Mouse (Mus musculus) liver, embryonic 14.5 days (tissue): ENCODE data around the gene Dcaf4.

Source experiments
- CTCF ChIP-seq: IDR thresholded peaks from 2 replicates; pipeline ENCODE4 v1.5.1; 2016; ENCODE audit warnings: antibody characterized with exemption, low read depth, control low read depth
- EP300 ChIP-seq: IDR thresholded peaks from 2 replicates; pipeline ENCODE4 v1.6.1; 2016; ENCODE audit warnings: antibody characterized with exemption, low read depth

DNA sequence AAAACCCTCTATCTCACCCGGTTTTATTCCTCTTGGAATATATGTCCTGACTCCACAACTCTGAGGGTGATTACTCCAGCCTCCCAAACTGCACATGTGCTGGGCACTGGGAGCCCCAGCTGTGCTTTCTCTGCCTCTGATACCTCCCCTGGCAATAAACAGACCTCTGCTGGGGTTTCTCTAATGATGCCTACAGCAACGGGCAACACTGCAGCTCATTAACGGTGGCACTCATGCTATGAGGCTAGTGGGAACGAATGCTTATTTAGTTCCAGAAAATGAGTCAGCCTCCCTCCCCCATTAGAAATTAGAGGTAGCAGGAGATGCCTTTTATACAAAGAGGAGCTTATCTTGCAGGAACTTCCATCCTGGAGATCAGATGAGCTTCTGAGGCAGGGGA lies 7.5 kb upstream of the Dcaf4 start:
- TF ChIP-seq CTCF, result no peak
- no peak for TF ChIP-seq EP300
